Mouse (Mus musculus) spleen, postnatal 4 days (tissue): Measurements from ENCODE around the gene Upp2.

ENCODE experiments used
- DNase-seq, 2 experiments: peaks; one replicate each; pipeline ENCODE4 v3.0.0; 2022; ENCODE audit warnings: low spot score in 2 of 2

Gene Upp2

GRCm38 (mm10) chr2:58551866-58552265, 15.2 kb upstream of the Upp2 start:
- DNase-seq: no peak

DNA sequence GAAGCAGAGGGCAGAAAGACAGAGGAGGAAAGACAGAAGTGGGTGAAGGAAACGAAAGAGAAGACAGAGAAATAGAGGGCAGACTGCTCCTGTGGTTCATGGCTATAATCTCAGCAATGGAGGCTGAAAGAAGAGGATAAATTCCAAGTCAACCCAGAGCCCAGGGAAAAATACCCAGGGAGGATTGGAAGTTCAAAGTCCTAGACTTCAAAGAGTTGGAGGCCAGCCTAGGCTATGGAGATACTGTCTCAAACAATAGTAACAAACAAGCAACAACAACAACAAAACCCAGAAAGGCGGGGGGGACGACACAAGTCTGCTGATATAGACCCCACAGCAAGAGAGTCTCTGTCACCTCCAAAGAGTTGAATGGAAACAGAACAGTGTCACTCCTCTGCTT, 14.8 kb upstream of the Upp2 start:
- no peak for DNase-seq

DNA sequence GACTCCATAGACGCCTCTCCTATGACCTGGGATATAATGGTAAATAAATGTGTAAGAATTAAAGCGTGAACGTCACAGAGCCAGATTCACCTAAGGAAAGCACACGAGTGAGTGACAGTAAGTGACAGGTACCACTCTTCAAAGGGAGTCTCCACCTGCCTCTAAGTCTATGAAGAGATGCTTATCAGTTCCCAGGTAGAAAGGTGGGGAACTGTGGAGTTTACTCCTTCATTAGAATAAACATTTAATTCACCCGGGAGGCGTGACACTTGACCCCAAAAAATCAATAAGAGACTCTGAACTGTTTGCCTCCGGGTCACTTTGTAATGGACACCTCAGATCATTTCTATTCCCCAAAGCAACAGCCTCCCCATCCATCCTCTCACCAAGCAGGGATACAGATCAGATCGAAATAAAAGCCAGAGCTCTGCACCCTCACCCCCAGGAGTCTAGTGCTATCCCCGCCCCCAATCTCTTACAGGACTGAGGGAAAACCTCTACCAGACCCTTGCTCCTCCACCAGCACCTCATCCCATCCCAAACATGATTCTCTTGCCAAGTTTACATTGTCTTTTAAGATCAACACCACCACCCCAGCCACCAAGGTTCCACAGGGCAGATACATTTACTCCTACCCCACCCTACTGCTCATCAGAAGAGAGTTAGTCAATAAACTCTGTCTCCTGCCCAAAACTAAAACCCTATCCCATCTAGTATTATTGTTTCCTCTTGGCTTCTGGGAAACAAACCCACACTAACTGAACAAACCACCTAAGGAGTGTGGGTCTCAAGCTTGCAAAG, 9.9 kb upstream of the Upp2 start:
- DNase-seq: no peak

DNA sequence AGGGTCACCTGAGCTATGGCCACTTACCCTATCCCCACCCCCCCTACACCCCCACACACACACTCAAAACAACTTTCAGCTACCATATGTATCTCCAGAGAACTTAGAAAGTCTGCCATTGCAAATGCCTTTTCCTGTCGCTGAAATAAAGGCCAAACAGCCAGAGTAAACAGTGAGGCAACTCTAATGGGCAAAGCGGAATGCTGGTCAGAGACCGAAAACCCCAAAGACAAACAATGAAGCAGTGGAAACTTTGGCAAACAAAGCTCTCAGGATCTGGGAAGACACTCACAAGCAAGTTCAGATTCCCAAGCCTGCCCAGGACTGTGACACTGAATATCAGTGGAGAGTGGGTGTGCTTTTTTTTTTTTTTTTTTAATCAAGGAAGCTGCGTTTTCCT, 5.0 kb upstream of the Upp2 start:
- no peak for DNase-seq

GRCm38 (mm10) chr2:58565267-58565666, 1.8 kb upstream of the Upp2 start:
- DNase-seq: no peak

DNA sequence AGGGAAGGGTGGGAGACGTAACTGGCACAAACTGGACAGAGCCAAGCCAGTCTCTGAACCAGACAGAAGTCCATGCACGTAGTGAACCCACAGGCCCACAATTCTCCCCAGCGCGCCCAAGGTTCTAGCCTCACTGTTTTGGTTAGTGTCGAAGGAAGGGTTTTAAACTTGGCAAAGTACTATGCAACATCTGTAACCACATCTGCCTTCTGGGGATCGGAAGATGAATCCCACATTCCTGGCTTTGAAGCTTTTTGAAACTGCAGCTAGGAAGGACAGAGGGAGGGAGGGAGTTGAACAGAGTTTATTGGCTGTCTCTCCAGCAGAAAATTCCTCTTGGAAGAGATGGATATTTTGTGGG, 1.1 kb upstream of the Upp2 start:
- DNase-seq: no peak

DNA sequence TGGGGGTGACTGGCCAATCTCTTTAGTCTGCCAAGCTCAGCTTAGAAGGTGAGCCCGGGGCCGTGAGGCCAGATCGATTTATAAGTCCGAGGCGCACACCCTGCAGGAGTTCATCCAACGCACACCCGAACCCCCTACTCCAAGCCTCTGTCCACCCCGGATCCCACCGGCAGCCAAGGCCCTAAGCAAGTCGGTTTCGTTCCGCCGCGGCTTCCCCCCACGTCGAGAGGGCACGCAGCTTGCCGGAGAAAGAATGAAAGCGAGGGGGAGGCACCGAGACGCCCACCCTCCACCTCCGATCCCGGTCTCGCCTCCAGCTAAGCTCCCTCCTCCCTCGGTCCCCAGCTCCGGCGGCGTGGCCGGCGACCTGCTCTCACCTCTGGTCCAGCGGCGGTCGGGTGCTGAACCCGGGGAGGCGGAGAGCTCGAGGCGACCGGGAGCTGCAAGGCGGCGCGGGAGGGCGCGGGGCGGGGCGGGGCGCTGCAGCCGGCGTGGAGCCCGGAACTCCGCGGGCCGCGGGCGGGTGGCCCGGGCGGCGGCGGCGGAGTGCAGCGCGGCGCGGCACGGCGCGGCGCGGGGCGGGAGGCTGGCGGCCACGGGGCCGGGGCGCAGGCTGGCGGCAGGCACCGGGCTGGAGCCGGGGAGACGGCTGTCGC, 560 bp upstream of the Upp2 start:
- DNase-seq: peak; percentile 33 to 69

DNA sequence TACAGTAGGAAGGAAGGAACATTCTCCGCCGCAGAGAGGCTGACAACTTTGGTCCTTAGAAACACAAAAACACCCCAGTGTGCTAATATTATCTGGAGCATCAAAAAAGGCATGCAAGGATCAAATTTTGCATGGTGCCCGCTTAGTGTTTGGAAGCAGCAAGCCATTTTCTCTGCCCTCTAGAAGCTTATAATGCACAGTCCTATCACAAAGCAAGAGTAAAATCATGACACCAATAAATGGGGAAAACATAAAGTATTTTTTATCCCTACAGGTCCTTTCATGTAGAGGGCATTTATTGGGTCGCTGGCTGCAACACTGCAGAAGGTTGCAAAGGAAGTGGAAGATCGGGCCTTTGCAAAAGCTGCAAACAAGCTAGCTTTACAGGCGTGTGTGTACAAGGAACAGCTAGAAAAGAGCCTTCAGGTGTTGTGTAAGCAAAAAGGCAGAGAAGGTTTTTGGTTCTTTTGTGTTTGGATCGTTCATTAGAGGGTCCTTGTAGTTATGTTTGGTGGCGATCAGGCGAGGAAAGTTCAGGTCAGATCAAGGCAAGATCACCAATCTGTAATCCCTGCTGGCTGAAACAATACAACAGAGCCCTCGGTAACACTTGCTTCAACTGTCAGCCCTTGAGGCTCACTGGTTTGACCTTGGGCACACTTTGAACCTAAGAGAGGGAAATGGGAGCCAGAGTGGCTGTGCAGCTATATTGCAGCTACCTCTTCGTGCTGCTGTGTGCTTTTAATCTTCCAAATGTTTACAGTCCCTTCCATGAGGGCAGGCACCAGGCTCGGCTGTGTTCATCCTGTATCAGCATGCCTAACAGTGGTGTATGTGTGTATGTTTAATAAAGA, 995 bp downstream of the Upp2 start:
- DNase-seq: no peak

DNA sequence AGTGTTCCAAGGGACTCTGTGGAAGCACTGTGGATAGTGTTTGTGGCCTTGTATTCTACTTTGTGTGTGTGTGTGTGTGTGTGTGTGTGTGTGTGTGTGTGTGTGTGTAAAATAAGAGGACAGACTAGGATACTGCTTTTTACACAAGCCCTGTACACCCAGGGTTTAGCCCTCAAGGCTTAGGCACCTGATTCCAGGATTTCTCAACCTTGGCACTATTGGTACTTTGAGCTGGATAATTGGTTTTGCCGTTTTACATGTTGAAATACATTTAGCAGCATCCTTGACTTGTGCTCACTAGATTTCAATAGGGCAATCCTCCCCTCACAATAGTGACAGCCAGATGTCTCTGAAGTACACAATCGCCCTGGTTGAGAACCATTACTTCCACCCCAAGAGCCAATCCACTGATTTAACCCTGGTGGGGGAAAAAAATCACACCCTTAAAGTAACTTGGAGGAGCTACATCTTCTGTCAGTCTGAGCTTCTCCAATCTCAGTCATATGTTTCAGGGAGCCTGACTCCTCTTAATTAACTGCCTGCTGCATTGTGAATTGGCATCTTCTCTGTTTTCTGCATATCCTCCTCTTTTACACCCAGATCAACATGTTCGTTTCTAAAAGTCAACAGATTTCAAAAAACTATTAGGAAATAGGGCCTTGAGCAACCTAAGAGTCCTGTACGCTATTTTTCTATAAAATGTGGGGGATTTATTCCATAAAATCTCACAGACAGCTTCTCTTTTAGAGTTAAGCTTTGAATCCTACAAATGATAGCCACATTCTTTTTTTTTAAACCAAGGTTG, 1.9 kb downstream of the Upp2 start:
- no peak for DNase-seq

DNA sequence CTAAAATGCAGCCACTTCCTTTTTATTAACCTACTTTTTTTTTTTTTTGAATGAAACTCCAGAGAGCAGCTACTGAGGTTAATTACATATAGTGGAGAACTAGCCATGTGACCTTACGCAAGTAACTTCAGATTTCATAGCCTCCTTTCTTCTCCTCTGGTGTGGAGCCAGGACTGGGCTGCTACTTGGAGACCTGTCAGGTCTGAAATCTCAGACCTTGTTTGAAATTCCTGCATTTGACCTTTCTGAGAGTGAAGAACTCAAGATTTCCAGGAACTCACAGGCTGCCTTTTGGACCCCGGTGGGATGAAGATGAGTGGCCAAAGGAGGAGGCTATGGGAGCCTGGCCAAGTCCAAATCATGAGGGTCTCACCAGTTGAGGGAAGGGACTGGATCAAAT, 7.1 kb downstream of the Upp2 start:
- DNase-seq: no peak

DNA sequence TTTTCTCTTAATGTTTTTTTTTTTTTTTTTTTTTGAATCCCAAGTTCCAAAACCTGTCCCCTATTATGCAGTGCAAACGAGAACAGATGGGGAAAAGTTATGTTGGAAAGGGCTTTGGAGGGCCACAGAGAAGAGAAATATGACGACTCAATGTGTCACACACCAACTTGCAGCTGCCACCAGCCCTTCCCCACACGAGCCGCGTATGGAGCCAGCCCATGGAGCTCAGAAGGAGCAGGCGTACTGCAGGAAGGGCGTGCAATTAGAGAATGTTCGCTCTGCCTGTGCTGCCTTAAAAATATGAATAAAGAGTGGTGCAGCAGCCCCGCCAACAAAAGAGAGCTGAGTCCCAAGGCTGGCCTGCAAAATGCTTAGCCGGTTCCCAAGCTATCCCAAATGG, 19.2 kb downstream of the Upp2 start:
- DNase-seq: no peak

GRCm38 (mm10) chr2:58589637-58590036, 22.5 kb downstream of the Upp2 start:
- no peak for DNase-seq

GRCm38 (mm10) chr2:58590055-58590454, 23.0 kb downstream of the Upp2 start:
- no peak for DNase-seq

GRCm38 (mm10) chr2:58595350-58595749, 28.3 kb downstream of the Upp2 start:
- no peak for DNase-seq

DNA sequence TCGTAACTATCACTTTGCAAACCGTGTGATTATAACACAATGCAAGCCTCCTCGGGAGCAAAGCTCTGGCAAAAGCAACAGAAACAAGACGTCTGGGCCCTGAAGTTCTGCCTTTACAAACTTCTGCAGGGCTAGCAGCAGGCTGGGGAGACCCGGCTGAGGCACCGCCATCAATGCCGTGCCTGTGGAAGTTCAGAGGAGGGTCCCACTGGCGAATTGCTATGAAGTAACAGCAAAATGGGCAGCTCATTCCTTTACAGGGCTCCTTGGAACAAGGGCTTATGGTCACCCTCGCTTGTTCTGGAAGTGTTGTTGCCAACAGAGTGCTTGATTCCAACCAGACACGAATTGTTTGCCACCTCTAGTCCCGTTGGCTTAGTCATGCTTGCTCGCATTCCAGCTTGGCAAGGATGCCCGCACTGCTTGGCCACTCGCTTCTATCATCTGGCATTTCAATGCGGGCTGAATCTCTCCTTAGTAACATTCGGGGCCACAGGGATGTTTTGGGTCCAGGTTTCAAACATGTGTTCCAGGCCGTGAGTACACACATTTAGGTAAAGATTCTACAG, 29.8 kb downstream of the Upp2 start:
- no peak for DNase-seq

GRCm38 (mm10) chr2:58597556-58597955, 30.5 kb downstream of the Upp2 start:
- no peak for DNase-seq

GRCm38 (mm10) chr2:58599639-58600038, 32.5 kb downstream of the Upp2 start:
- DNase-seq: no peak

DNA sequence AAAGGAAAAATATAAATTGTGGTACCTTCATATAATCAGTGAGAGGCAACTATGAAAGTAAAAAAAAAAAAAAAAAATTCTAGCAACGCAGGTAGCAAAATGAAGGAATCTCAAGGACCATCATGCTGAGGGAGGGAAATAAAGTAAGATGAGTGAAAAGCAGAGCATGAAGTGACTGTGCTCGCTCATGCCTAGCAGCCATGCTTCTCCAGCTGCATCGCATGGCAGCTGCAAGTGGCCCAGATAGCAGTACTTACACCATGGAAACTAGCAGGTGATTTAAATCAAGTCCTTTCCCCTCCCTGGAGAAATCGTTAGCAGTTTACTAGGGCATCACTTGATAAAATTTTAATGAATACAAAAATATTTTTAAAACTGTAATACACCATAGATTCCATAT, 34.3 kb downstream of the Upp2 start:
- DNase-seq: no peak

DNA sequence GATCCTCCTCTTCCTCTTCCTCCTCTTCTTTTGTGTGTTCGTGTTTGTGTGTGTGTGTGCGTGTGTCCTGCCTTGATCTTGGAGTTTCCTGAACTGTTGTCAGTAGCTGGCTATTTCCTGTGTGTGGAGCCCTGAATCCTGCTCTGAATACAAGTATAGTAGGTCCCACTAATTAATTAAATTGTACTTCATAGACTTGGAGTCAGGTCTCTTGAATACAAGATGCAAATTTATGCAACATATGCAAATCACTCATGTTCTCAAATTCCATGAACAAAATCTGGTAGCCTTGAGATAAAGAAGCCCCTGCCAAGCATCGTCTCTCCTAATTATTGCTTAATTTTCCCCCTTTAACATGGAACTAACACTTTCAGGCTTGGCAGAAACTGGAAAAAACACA, 36.3 kb downstream of the Upp2 start:
- DNase-seq: no peak

DNA sequence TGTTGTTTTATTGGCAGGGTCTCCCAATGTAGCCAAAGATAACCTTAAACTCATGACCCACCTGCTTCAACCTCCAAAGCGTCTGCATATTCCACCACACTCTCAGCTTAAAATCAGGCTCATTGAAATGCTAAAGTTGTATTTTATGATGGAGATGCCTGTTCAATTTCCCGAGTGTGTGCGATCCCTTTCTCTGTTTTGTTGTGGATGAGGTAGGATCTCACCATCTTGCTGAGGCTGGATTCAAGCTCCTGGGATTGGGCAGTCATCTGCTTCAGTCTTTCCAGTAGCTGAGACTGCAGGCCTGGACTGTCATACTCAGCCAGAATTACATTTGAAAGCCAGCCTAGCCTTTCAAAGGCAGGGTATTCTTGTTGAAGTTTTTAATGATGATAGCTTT, 37.7 kb downstream of the Upp2 start:
- no peak for DNase-seq

- no peak for DNase-seq
These were observed 46.6 kb downstream of the Upp2 start for GRCm38 (mm10) chr2:58613720-58614119.

- no peak for DNase-seq
These were observed 47.8 kb downstream of the Upp2 start for GRCm38 (mm10) chr2:58614851-58615250.
